Mouse (Mus musculus) granulocyte monocyte progenitor cell, adult 5-6 weeks (primary cell): Measurements from ENCODE around the gene Trp53i11. TPM values are rescaled to one million over a fixed set of nuclear protein-coding genes. Genes with fewer than 3 reads are reported as not detected.

Experiments used
- ATAC-seq: replicated peaks from 2 replicates; pipeline ENCODE4 v1.8.0; 2016; ENCODE audit warnings: mild to moderate bottlenecking, moderate TSS enrichment, inconsistent platforms; ENCODE audit not compliant: poor library complexity, severe bottlenecking
- total RNA-seq, 2 experiments: library from RNA; stranded (forward) in 1 of 2; stranded (reverse) in 1 of 2; fragments of 200-712, 200-1000 nt in 1 of 2; fragments of >200 nt in 1 of 2; fragmentation: Nextera tagmentation in 1 of 2; gene quantifications; 2 replicates each; pipeline ENCODE4 v1.2.3; 2014 to 2017

The Trp53i11 gene
- total RNA-seq (2014; fragmentation: Nextera tagmentation) (3.6 and 4.5 TPM in 2 replicates), total RNA-seq (2017) (0.39 and 0.82 TPM in 2 replicates)

GRCm38 (mm10) chr2:93187323-93187996 is at the start of gene Trp53i11:
Trp53i11 (plus strand) TSS chr2:93187548.
- ATAC-seq = peak; percentile 71

- no peak for ATAC-seq
Observed at GRCm38 (mm10) chr2:93139476-93139875, 47.9 kb upstream of the Trp53i11 start.

DNA sequence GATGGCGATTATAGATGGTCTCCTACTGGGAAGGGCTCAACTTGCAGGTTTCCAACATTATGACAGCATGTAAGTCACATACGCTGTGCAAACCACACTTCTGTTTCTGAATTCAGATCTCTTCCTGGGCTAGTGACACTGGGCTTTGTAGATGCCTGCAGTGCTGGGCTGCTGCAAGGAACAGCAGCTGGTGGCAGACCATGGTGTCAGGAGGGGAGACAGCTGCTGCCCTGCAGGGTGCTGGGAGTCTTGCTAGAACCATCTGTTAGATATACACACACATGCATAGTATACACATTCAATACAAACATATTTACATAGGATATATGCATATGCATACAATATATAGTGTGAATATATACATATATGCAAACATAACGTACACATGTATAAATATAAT is 46.0 kb upstream of the Trp53i11 start:
- ATAC-seq = no peak

GRCm38 (mm10) chr2:93142616-93143015 is 44.7 kb upstream of the Trp53i11 start:
- ATAC-seq = no peak

DNA sequence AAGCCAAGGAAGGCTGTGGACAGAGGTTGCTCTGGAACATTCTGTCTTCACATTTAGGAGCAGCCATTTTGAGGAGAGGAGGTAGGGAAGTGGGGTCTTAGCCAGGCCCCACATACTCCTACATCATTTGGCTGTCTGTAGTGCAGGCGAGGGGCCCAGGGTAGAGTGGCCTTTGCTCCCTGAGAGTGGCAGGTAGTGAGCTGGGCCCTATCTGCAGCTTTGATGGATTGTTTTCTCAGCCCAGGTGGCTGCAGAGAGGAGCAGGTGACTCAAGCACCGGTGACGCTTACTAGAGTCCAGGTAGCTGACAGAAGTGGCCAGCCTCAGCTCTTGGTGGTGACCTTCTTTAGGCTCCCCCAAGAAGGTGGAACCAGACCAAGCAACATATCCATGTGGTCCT is 43.2 kb upstream of the Trp53i11 start:
- no peak for ATAC-seq

DNA sequence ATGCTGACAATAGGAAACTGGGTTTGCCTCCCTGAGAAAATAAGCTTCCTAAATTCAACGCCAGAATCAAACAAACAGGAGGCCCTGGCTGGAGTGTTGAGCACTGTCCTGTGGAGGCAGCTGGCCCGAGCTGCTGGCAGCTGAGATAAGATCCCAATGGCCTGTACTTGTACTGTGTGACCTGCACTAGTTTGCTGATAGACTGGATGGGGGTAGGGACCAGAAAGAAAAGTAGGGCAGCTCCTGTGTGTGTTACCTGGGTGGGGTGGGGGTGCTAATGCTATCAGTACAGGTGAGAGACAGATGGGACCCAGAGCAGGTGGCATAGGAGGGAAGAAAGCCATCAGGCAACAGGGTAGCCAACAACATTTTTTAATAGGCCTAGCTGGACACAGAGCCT is 37.3 kb upstream of the Trp53i11 start:
- ATAC-seq = no peak

GRCm38 (mm10) chr2:93150673-93151450 is 36.5 kb upstream of the Trp53i11 start:
- ATAC-seq = no peak

GRCm38 (mm10) chr2:93152191-93152601 is 35.2 kb upstream of the Trp53i11 start:
- ATAC-seq = peak; percentile 34; the same call in 1 of the 2 replicates

- ATAC-seq = no peak
Observed at GRCm38 (mm10) chr2:93152883-93153491, 34.4 kb upstream of the Trp53i11 start.

DNA sequence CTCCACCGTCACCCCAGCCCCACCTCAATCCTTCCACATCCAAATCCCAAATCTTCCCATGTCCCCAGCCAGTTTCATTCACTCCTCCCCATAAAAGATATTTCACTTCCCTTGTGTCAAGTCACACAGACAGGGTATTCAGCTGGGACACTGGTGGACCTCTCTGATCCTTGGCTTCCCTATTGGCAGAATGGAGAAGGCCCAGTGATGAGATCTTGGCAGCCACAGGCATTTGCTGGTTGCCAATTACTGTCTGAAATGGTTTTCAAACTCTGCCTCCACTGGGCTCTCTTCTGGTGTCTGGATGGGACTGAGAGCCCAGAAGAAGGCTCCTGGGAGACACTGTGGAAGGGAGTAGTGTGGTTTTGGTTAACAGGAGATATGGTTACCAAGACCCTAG is 33.5 kb upstream of the Trp53i11 start:
- no peak for ATAC-seq

- peak; percentile 42 for ATAC-seq
Observed at GRCm38 (mm10) chr2:93154486-93155032, 32.8 kb upstream of the Trp53i11 start.

DNA sequence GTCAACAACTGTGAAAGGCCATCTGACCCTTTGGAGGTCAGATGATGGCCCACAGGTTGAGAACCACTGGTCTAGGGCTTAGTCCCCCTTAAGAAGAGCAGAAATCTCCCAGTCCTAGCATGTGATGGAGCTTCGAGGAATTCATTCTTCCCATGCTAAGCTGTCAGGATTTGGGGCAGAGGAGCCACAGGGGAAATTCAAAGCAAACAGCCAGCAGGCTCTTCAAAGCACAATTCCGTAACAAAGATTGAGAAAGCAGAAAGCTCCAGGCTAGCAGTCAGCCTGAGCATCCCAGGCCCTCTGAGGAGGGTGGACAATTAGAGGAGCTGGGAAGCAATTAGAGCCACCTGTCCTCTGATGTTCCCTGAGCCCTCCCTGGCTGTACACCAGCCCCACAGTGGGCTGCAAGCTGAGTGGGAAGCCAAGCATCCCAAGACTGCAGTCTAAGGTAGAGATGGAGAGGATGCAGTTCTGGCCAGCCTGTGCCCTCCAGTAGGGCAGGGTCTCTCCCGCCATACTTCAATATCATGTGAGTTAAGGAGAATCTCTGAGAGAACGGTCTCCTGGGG is 26.8 kb upstream of the Trp53i11 start:
- ATAC-seq = no peak

- ATAC-seq = peak; percentile 76
Observed at GRCm38 (mm10) chr2:93161914-93162664, 25.3 kb upstream of the Trp53i11 start.

GRCm38 (mm10) chr2:93162791-93163190 is 24.6 kb upstream of the Trp53i11 start:
- no peak for ATAC-seq

GRCm38 (mm10) chr2:93163317-93163716 is 24.0 kb upstream of the Trp53i11 start:
- ATAC-seq = peak; percentile 14

- ATAC-seq = no peak
Observed at GRCm38 (mm10) chr2:93163750-93164335, 23.5 kb upstream of the Trp53i11 start.

- ATAC-seq = no peak
Observed at GRCm38 (mm10) chr2:93166295-93166694, 21.1 kb upstream of the Trp53i11 start.

DNA sequence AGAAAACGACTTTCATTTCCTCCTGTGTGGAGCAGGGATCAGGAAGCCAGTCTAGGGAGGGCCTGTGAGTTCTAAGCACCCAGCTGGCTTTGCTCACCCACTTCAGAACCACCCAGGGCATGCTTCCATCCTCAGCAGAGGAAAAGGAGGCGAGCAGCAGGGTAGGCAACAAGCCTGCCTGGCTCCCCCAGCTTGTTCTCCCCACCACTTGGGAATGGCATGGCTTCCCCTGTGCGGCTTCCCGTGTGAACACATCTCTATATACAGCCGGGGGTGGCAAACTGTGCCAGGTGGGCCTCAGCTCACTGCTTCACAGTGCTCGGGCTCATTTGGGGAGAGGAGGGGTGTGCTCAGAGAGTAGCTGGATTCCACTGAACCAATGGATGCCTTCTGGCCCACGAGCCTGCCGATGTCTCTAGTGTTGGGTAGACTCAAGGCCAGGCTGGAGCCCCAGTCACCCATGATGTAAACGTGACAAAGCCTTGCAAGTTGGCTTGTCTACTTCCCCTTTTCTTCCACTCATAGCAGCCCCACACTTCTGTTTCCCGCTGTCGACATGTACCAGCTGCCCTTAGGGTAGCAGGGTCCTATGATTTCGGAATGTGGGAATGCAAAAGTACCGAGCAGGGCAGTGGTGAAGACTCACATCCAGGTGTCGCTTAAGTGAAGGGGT is 20.5 kb upstream of the Trp53i11 start:
- peak; percentile 87 for ATAC-seq
